Mouse (Mus musculus) stomach, embryonic 14.5 days (tissue): ENCODE measurements around the gene Olfr671. TPM values are rescaled to one million over a fixed set of nuclear protein-coding genes. Genes with fewer than 3 reads are reported as not detected.
"Not testable (repeated sequence)": the region's sequence is repeated elsewhere in the genome, so short reads cannot be mapped to it uniquely, and the experiment has no call there.

ENCODE experiments used
- ATAC-seq: fragments of 200-750 bp; cut with Nextera tagmentation; 2 replicates; pipeline ENCODE4 v1.8.0; 2017; ENCODE audit warnings: low read depth, moderate TSS enrichment; ENCODE audit not compliant: insufficient number of reproducible peaks, insufficient read depth, low FRiP score
- H3K27ac ChIP-seq: fragments of 300-500 bp; sonication (generic); 2 replicates; pipeline ENCODE4 v1.5.1; 2014; ENCODE audit warnings: mild to moderate bottlenecking, low read length, moderate library complexity, mixed read lengths
- H3K27me3 ChIP-seq: fragments of 300-500 bp; sonication (generic); 2 replicates; pipeline ENCODE4 v1.6.1; 2014; ENCODE audit warnings: low read length, control low read depth, mixed read lengths; ENCODE audit not compliant: control insufficient read depth, insufficient read depth
- H3K36me3 ChIP-seq: fragments of 300-500 bp; sonication (generic); 2 replicates; pipeline ENCODE4 v1.6.1; 2014; ENCODE audit warnings: mild to moderate bottlenecking, control low read depth, low read length, moderate library complexity, mixed read lengths; ENCODE audit not compliant: control insufficient read depth, insufficient read depth
- H3K4me1 ChIP-seq: fragments of 300-500 bp; sonication (generic); 2 replicates; pipeline ENCODE4 v1.6.1; 2014; ENCODE audit warnings: low read length, control low read depth, mixed read lengths; ENCODE audit not compliant: control insufficient read depth, insufficient read depth
- H3K4me2 ChIP-seq: fragments of 300-500 bp; sonication (generic); replicated peaks from 2 replicates; pipeline ENCODE4 v1.6.1; 2014; ENCODE audit warnings: low read depth, low read length, control low read depth
- H3K4me3 ChIP-seq: fragments of 300-500 bp; sonication (generic); 2 replicates; pipeline ENCODE4 v1.5.1; 2014; ENCODE audit warnings: low read depth, low read length, control low read depth
- H3K9ac ChIP-seq: fragments of 300-500 bp; sonication (generic); replicated peaks from 2 replicates; pipeline ENCODE4 v1.6.1; 2014; ENCODE audit warnings: low read depth, mild to moderate bottlenecking, control low read depth, low read length, moderate library complexity, mixed read lengths
- H3K9me3 ChIP-seq: fragments of 300-500 bp; sonication (generic); 2 replicates; pipeline ENCODE4 v1.6.1; 2016; ENCODE audit warnings: low read depth, low read length, control low read depth; ENCODE audit not compliant: control insufficient read depth
- WGBS: fragments of 180-500 bp; shearing (Covaris S2); extraction: QIAGEN DNeasy Blood & Tissue Kit; methylation state at CpG from one replicate; pipeline ENCODE4 v1.1.7; 2014; 5-methylcytosine and 5-hydroxymethylcytosine counted together
- polyA plus RNA-seq: library from polyadenylated mRNA; unstranded; fragments of >200 nt; fragmentation: Nextera tagmentation; extraction: Ambion mirVana; gene quantifications from 2 replicates; pipeline ENCODE4 v1.2.1, GENCODE M21; 2014

Gene Olfr671
- not detected in 2 replicates for polyA plus RNA-seq

GRCm38 (mm10) chr7:104979026-104979425 is at the start of gene Olfr671:
TSS of gene Olfr671 (minus strand) at chr7:104979126.
- Histone ChIP-seq H3K27me3 (no peaks in the 10 kb centered on the region), H3K4me3 (no peak within 1 kb of the TSS), H3K36me3 (no peaks in the 10 kb centered on the region), H3K4me2 (no peak within 1 kb of the TSS), H3K27ac (no peak within 1 kb of the TSS), H3K9ac (no peak within 1 kb of the TSS), H3K4me1 (no peaks in the 10 kb centered on the region), H3K9me3 (no peaks in the 10 kb centered on the region)
- ATAC-seq = no peak
- 79% methylated on average over 1 of the region's 1 CpGs for WGBS

- no peak for ATAC-seq
- Histone ChIP-seq H3K27ac (no peak within 1 kb of the TSS), H3K4me1 (no peaks in the 10 kb centered on the region), H3K4me3 (no peak within 1 kb of the TSS), H3K27me3 (no peaks in the 10 kb centered on the region), H3K9me3 (no peaks in the 10 kb centered on the region), H3K36me3 (no peaks in the 10 kb centered on the region), H3K4me2 (no peak within 1 kb of the TSS), H3K9ac (no peak within 1 kb of the TSS)
- WGBS = 76% methylated on average over 1 of the region's 1 CpGs
These were observed 49.4 kb upstream of the Olfr671 start, which contains the start of gene Olfr675 for GRCm38 (mm10) chr7:105028360-105028759. TSS of gene Olfr675 (minus strand) at chr7:105028460.

- Histone ChIP-seq H3K4me1 (no peaks in the 10 kb centered on the region), H3K36me3 (no peaks in the 10 kb centered on the region), H3K27ac (no peak overlapping the region), H3K4me2 (no peak overlapping the region), H3K9me3 (no peaks in the 10 kb centered on the region), H3K4me3 (no peak overlapping the region), H3K27me3 (no peaks in the 10 kb centered on the region), H3K9ac (no peak overlapping the region)
- 54% methylated on average over 1 of the region's 1 CpGs for WGBS
- no peak for ATAC-seq
These were observed 43.6 kb upstream of the Olfr671 start for GRCm38 (mm10) chr7:105022530-105022929.

GRCm38 (mm10) chr7:105001929-105002328 is 23.0 kb upstream of the Olfr671 start, which contains the start of gene Olfr672:
TSS of gene Olfr672 (minus strand) at chr7:105002029.
- Histone ChIP-seq H3K9ac (no peak within 1 kb of the TSS), H3K27ac (no peak within 1 kb of the TSS)
- no peak for ATAC-seq

GRCm38 (mm10) chr7:104972507-104972906 is 6.4 kb downstream of the Olfr671 start:
- ATAC-seq, H3K4me1 ChIP-seq, H3K27ac ChIP-seq, H3K4me2 ChIP-seq, H3K4me3 ChIP-seq, H3K36me3 ChIP-seq, H3K9ac ChIP-seq, H3K27me3 ChIP-seq, H3K9me3 ChIP-seq: not testable (repeated sequence)
- WGBS = 68% methylated on average over 2 of the region's 2 CpGs

More at GRCm38 (mm10) chr7:105001929-105002328, 23.0 kb upstream of the Olfr671 start, which contains the start of gene Olfr672:
- Histone ChIP-seq H3K4me3 (no peak within 1 kb of the TSS), H3K36me3 (no peaks in the 10 kb centered on the region), H3K27me3 (no peaks in the 10 kb centered on the region), H3K4me2 (no peak within 1 kb of the TSS), H3K9me3 (no peaks in the 10 kb centered on the region), H3K4me1 (no peaks in the 10 kb centered on the region)

- Histone ChIP-seq H3K4me3 (no peak within 1 kb of the TSS), H3K4me1 (no peaks in the 10 kb centered on the region), H3K27ac (no peak within 1 kb of the TSS), H3K9ac (no peak within 1 kb of the TSS), H3K4me2 (no peak within 1 kb of the TSS), H3K27me3 (no peaks in the 10 kb centered on the region), H3K36me3 (no peaks in the 10 kb centered on the region), H3K9me3 (no peaks in the 10 kb centered on the region)
- whole genome bisulfite sequencing = 33% methylated on average over 1 of the region's 1 CpGs
- ATAC-seq = no peak
These were observed 16.4 kb downstream of the Olfr671 start, which contains the start of gene Olfr670 for GRCm38 (mm10) chr7:104962520-104962919. TSS of gene Olfr670 (minus strand) at chr7:104962620.

GRCm38 (mm10) chr7:104950234-104950633 is 28.7 kb downstream of the Olfr671 start:
- not testable (repeated sequence) for H3K4me3 ChIP-seq, H3K27me3 ChIP-seq, ATAC-seq, H3K36me3 ChIP-seq, H3K9me3 ChIP-seq, H3K27ac ChIP-seq, H3K4me2 ChIP-seq, H3K9ac ChIP-seq, H3K4me1 ChIP-seq
- WGBS = 90% methylated on average over 16 of the region's 16 CpGs

- H3K4me3 ChIP-seq = no peak within 1 kb of the TSS
- H3K4me2 ChIP-seq = no peak within 1 kb of the TSS
- H3K27ac ChIP-seq = no peak within 1 kb of the TSS
- 84% methylated on average over 1 of the region's 1 CpGs for WGBS
- no peaks in the 10 kb centered on the region for H3K27me3 ChIP-seq
- H3K4me1 ChIP-seq = no peaks in the 10 kb centered on the region
- ATAC-seq = no peak
- no peak within 1 kb of the TSS for H3K9ac ChIP-seq
- H3K36me3 ChIP-seq = no peaks in the 10 kb centered on the region
- H3K9me3 ChIP-seq = no peaks in the 10 kb centered on the region
These were observed 45.0 kb downstream of the Olfr671 start, which contains the start of gene Olfr669 for GRCm38 (mm10) chr7:104933940-104934339. TSS of gene Olfr669 (plus strand) at chr7:104934240.

GRCm38 (mm10) chr7:104927957-104928356 is 51.0 kb downstream of the Olfr671 start, which contains the start of gene Olfr668:
TSS of gene Olfr668 (minus strand) at chr7:104928057.
- Histone ChIP-seq H3K9me3 (no peaks in the 10 kb centered on the region), H3K4me2 (no peak within 1 kb of the TSS), H3K9ac (no peak within 1 kb of the TSS), H3K36me3 (no peaks in the 10 kb centered on the region), H3K27me3 (no peaks in the 10 kb centered on the region), H3K4me1 (no peaks in the 10 kb centered on the region), H3K4me3 (no peak within 1 kb of the TSS), H3K27ac (no peak within 1 kb of the TSS)
- no peak for ATAC-seq
- 77% methylated on average over 1 of the region's 1 CpGs for WGBS
